Mouse (Mus musculus): Measurements from ENCODE around the gene Actl11.

Gene Actl11

DNA sequence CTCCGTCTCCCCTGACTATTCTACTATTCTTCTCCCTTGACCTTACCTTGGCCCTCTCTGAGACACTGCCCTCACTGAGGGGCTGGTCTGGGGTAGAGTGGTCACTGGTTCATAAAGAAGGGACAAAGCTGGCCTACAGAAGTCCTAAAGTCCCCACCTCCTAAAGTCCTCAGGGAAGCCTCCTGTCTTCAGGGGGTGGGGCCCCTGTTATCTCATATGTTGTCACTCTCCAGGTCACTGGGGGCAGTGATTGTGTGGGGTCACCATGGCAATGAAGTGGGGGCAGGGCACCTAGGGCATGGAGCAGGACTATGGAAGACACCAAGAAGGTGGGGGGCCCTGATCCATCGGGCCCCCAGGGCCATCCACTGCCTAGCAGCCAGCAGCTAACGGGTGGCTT lies at the start of gene Actl11:
Actl11 (plus strand) TSS at position 301 of the 400 bp plus-strand sequence.
- no peak for DNase-seq

DNA sequence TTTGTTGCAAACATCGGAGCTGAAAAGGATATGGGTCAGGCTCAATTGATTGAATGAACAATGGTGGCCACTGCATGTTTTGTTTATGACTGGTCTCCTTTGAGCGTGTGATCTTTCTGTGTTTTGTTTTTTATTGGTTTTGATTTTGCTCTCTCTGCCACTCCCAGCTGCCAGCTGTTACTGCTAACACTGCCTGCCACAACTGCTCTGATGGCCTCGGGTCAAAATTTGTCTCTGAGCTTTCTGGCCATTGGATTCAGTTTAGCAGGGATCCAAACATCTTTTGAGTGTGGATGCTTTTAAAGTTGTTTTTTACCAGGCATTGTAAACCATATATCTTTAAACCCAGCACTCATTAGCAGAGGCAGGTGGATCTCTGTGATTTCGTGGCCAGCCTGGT lies 47.9 kb upstream of the Actl11 start:
- no peak for DNase-seq

DNA sequence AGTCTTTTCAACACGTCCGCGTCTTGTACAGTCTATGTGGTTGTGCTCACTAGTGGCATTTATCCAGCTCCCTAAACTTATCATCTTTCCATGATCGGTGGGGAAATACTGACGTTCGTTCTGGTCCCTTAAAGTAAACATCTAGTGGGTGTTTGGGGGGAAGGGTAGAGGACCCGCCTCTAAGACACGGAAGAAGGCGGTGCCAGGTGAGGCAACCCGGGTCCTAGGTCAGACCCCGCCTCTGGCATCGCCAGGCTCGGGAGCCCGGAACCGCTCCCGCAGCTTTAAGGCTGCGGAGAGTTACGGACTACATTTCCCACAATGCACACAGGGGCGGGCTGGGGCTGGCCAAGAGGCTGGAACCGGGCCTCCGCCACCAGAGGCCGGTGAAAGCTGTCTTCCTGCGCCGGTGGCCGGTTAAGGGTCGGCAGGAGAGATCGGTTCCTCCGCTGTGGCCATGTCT lies 40.4 kb upstream of the Actl11 start, which contains the start of gene Mon1a:
Mon1a (plus strand) TSS at position 348 of the 463 bp plus-strand sequence.
- peak; percentile 86 for DNase-seq

DNA sequence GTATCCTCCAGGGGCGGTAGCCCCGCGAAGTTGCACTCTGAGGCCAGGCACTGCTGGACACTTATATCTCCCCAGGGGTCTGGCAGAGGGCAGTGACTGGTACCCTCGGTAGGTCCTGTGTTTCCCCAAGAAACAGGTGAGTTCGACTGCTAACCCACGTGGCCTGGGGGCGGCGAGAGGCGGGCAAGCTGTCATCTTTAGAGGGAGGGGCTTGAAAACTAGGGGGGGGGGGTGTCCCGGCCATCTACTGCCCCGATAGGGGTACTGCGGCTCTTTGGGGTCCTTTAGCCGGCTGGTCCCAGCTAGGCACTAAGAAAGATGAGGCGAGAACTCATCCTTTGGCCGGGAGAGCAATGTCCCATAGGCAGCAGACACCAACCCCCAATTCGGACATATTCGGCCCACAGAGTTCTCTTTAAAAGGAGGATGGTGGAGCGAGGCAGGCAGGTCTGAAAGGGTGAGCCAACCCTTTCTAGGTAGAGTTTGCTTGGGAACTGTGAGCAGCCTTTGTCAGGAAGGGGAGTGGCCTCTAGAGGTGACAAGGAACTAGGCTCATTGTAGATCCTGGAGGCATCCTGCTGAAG lies 39.9 kb upstream of the Actl11 start:
- no peak for DNase-seq

DNA sequence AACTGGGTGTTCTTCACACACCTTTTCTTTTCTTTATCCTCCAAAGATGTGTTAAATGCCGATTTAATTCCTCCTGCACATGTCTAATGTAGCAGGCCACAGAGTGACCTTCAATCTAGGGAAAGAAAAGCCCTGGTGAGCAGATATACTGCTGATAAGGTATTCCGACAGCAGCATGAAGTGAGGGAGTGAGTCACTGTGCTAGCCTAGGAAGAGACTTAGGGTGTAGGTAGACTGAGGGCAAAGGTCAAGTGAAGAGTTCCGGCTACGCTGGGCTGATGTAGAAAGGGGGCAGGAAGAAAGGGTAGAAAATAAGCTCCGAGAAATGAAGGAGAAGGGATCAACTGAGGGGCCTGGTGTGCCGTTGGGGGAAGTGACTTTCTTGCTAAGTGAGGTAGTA lies 38.0 kb upstream of the Actl11 start:
- DNase-seq: no peak

DNA sequence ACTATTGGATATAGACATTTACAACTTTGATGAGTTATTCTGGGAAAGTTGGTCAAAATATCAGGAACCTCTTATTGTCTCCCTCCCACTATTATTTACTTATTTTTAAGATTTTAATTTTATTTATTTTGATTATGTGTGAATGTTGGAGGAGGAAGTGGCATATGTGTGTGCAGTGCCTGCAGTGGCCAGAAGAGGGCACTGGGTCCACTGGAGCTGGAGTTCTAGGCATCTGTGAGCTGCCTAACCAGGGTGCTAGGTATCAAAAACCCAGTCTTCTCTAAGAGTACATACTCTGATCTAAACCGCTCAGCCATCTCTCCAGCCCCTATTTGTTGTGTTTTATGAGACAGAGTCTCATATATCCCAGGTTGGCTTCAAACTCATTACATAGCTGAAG lies 37.2 kb upstream of the Actl11 start:
- no peak for DNase-seq

DNA sequence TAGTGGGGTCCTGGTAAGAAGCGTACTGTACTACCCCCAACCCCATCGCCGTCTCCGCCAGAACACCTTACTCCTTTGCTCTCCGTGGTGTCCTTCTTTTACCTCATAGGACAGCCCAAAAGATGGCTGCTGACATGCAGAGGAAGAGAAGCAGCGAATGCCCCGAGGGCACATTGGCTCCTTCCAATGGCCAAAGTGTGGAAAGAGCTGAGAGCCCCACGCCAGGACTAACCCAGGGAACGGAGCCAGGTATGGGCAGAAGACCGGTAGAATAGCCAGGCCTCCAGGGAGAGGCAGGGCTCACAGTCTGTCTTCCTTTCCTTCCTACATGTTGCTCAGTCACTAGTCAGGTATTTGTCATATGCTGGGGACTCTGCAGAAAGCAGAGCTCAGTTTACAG lies 29.7 kb upstream of the Actl11 start:
- DNase-seq: no peak

DNA sequence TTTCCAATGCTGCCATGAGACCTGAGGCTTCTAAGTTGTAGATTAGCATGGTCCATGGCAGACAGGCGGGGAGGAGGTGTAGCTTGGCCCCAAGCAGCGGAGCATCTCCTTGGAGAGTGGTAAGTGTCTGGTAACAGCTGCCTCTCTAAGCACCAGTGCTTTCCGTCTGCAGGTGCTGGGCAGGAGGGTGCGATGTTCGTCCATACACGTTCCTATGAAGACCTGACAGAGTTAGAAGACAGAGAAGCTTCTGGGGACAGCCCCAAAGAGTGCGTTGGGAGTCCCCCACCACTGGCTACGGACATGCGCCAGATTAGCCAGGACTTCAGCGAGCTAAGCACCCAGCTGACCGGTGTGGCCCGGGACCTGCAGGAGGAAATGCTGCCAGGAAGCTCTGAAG lies 28.4 kb upstream of the Actl11 start:
- no peak for DNase-seq

DNA sequence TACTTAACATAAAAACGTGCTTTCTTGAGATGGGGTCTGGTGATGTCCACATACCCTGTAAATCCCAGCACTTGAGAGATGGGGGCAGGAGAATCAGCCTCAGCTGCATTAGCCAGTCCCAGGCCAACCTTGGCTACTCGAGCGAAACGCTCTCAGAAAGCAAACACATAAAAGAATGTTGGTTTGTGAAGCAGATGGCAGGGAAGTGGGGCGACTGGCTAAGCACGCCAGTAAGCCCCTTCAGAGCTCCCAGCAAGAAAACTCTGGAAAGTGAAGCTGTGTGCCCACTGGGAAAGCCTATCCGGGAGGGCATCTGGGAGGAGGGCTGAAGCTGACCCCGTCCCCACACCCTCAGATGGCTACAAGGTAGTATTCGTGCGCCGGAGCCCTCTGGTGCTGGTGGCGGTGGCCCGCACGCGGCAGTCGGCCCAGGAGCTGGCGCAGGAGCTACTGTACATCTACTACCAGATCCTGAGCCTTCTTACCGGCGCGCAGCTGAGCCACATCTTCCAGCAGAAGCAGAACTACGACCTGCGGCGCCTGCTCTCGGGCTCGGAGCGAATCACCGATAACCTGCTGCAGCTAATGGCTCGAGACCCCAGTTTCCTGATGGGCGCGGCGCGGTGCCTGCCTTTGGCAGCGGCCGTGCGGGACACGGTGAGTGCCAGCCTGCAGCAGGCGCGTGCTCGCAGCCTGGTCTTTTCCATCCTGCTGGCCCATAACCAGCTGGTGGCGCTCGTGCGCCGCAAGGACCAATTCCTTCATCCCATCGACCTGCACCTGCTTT lies 27.2 kb upstream of the Actl11 start:
- DNase-seq: peak; percentile 55

DNA sequence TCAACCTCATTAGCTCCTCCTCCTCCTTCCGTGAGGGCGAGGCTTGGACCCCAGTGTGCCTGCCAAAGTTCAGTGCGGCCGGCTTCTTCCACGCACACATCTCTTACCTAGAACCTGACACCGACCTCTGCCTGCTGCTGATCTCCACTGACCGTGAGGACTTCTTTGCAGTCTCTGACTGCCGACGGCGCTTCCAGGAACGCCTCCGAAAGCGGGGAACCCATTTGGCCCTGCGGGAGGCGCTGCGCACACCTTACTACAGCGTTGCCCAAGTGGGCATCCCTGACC lies 26.7 kb upstream of the Actl11 start:
- no peak for DNase-seq

DNA sequence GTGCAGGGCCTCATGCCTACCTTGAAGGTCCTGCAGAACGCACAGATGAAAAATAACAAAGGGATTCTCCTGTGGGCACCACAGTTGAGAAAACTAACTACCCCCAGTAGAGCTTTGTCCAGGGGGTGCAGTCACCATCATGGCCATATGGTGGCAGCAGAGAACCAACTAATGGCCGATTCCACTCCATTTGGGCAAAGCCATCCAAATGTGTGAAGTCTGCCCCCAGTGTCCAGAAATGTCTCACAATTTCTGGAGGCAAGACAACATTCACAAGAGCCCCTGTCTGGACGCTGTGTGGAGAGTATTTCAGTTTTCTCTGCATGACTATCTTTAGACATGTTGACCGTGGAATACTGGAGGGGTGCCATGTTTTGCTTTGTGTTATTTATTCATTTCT lies 23.5 kb upstream of the Actl11 start:
- DNase-seq: peak; percentile 91

DNA sequence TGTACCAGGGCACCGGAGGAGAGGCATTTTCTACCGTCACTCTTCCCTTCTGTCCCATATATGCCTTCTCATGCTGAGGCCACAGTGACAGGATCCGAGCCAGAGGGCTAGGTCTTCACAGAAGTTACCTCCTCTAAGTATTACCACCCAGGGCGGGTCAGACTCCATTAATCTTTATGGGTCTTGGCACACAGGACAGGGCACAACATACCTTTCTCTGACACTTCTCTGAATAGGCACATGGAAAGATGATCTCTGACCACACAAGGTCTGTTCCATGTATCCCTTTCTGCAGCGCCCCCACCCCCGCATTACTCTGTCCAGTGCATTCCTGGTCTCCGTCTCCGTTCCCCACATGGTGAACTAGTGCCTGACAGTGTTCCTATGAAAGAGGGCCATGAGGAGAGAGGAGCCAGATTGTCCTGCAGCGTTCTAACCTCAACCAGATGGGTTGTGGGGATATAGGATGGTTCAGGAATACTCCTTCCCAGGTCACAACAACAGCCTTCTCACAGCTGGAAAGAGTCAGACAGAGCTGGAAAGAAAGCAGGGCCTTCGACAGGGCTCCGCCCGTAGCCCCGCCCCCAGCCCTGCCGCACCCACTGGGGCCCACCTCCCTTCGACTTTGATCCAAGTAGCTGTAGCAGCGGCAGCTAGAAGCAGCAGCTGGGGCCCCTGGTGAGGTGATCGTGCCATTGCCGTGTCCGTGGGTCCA lies 21.9 kb upstream of the Actl11 start, which contains the start of gene Mst1r:
Mst1r (plus strand) TSS at position 622 of the 715 bp plus-strand sequence.
- DNase-seq: peak; percentile 78

DNA sequence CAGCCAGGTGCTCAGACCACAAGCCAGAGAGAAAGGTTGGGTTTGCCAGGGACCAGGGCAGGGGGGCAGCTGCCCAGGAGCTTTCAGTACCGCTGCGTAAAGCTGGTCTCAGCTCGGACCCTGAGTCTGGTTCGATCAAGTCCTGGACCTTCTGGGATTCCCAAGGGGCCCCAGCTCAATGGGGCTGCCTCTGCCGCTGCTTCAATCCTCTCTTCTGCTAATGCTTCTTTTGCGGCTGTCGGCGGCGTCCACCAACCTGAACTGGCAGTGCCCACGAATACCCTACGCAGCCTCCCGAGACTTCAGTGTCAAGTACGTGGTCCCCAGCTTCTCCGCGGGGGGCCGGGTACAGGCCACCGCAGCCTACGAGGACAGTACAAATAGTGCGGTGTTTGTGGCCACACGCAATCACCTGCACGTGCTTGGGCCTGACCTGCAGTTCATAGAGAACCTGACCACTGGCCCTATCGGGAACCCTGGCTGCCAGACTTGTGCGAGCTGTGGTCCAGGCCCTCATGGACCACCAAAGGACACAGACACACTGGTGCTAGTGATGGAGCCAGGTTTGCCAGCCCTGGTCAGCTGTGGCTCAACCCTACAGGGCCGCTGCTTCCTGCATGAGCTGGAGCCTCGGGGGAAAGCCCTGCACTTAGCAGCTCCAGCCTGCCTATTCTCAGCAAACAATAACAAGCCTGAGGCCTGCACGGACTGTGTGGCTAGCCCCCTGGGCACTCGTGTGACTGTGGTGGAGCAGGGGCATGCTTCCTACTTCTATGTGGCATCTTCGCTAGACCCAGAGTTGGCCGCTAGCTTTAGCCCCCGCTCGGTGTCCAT lies 21.1 kb upstream of the Actl11 start:
- no peak for DNase-seq

DNA sequence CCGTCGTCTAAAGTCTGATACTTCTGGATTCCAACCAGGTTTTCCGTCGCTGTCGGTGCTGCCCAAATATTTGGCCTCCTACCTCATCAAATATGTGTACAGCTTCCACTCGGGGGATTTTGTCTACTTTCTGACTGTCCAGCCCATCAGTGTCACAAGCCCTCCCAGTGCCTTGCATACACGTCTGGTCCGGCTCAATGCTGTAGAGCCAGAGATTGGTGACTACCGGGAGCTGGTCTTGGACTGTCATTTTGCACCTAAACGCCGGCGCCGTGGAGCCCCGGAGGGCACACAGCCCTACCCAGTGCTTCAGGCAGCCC lies 20.5 kb upstream of the Actl11 start:
- DNase-seq: no peak

DNA sequence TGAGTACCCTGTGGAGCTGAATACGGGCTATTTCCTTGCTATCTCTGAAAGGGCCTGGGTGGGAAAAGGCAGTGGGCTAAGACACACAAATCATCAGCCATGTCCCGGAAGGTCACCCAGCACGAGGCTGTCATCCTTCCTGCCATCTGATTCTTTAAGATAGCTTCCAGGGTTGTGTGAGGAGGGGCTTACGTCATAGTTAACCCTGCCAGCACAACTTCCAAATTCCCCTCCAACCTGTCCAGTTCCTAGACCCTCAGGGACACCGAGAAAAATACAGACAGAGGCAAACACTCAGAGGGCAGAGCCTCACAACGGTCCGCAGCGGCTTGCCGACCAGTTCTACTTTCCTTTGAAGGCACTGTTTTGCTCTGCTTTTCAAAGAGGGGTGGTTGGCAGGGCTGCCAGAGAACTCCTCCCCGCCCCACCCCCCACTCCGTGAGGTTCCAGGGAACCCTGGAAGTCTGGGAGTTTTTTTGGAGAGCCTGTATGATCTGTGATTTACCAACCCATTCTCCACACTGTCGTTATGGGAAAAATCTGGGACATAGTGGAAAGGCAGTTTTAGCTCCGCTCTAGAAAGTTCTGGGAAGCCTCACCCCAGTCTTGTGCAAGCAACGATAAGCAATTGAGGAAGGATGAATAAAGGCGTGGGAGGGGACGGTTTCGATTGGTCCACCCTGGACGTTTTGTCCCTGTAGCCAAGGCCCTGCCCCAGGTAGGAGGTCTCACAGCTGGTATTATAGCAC lies 19.7 kb upstream of the Actl11 start:
- DNase-seq: peak; percentile 40

DNA sequence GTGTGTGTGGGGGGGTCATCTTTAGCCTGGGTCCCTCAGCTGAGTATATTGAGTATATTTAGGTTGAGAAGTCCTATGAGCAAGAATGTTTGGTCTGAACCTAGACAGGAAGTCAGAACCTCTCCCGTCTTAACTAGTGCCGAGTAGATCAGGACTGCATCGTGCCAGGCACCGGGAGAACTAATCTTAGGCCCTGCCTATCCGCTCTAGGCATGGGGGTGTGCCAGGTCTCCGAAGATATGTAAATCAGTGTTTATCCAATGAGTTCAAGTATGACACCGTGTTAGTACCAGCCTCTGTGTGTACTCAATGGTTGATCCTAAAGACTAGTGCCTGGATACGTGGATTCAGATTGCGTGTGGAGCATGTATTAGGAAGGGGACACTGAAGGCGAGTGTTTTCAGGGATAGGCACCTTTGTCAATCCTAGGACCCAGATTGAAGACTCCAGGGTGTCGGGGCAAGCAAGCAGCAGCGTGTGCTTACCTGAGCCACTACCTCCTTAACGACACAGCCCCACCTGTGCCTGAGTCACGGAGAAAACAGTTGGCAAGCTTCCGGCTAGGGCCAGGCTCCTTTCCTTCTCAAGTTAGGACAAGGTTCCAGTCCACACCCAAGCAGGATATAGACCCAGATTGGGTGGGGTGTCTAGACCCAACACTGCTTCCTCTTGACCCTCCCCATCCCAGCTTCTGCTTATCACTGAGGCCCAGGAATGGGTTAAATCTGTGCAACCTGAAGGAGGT lies 18.1 kb upstream of the Actl11 start:
- no peak for DNase-seq

DNA sequence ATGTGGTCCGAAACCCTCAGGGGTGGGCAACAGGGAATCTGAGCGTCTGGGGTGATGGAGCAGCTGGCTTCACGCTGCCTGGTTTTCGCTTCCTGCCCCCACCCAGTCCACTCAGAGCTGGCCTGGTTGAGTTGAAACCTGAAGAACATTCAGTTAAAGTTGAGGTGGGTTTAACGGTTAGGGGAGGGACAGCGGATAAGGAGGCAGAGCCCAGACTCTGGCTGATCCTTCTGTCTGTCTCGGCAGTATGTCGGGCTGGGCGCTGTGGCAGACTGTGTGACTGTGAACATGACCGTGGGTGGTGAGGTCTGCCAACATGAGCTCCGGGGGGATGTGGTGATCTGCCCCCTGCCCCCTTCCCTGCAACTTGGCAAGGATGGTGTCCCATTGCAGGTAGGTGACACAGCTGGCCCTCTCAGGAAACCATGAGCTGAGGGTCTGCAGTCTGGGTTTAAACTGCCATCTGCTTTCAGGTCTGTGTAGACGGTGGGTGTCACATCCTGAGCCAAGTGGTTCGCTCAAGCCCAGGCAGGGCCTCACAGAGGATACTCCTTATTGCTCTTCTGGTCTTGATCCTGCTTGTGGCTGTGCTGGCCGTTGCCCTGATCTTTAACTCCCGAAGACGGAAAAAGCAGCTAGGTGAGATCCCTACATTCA lies 13.4 kb upstream of the Actl11 start:
- no peak for DNase-seq

DNA sequence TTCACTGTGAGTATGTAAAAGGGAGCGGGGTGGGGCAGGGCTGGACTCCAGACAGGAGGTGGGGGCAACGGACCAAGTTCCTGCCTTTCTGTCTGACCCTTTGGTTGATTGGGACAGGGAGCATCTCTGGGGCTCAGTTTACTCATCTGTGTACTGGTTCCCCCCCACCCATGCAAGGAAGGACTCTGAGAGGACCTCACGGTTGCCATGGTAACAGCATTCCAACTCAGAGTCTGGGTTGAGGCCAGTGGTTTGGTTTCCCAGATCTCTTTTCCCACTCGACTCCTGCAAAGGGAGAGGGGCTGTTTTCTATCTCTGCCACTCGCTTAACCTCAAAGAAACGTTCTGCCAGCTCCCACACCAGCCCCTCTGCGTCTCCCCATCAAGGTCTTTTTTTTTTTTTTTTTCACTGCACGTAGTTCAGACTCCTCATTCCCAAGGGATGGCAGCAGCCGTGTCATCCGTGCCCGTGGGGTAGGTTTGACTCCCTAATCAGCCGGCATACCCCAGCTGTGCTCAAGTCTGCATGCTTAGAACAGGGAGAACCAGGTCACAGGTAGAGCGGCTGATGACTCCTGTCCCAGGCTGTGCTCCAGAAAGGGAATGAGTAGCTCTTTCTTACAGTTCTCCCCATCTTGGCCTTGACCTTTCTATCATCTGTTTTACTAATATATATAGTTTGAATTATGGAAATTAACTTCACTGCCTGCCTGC lies 10.2 kb upstream of the Actl11 start:
- DNase-seq: no peak

DNA sequence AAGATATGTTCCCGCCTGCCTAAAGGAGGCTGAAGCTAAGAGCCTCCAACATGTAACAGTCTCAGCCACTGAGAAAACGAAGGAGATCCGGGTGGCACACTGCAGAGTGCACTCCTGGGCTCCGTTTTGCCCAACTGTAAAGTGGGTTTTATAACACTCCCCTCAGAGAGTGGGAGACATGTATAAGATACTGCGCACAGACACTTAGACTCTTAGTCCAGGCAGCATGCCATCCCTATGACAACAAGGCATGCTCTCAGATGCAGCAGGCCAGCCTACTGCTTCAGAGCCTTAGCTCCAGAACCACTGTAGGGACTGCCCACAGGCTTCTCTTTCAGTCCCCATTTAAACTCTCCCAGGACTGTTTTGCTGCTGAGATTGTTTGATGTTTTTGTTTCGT lies 9.4 kb upstream of the Actl11 start:
- no peak for DNase-seq

DNA sequence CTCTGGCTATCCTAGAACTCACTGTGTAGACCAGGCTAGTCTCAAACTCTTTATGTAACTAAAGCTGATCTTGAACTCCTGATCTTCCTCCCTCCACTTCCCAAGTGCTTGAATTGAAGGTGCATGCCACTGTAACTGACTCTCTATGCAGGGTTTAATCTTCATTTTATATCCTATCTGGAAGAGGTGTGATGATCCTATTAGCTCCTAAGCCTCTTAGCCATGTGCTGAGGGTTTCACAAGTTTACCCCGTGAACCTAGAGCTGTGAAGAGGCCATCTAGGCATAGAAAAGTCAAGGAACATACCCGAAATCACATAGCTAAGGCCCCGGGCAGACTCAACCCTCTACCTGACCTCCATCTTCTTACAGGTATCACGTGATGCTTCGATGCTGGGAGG lies 8.8 kb upstream of the Actl11 start:
- no peak for DNase-seq

DNA sequence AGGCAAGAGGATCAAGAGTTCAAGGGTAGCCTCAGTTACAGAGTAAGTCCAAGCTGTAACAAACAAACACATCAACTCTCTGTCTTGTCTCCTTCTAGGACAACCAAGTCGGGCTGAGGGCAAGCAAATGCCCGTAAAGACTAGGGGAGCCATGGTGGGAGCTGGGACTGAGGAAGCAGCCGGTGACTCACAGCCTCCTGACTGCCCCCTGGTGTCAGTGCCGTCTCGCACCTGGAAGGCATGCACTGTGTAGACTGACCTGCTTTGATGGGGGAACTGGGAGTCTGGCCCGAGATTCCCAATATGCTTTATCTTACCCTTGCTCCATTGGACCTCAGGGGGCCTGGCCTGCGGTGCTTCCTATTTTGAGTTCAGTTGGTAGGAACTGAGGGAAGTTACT lies 5.2 kb upstream of the Actl11 start:
- peak; percentile 59 for DNase-seq

Data from lung, postnatal 14 days (tissue).